Mouse (Mus musculus) stomach, embryonic 16.5 days (tissue): Measurements from ENCODE around the gene Ccl19. TPM values are rescaled to one million over a fixed set of nuclear protein-coding genes. Genes with fewer than 3 reads are reported as not detected.
"Not testable (repeated sequence)": the region's sequence is repeated elsewhere in the genome, so short reads cannot be mapped to it uniquely, and the experiment has no call there.

Source experiments
- ATAC-seq: fragments of 200-750 bp; cut with Nextera tagmentation; 2 replicates; pipeline ENCODE4 v1.8.0; 2017; ENCODE audit warnings: moderate number of reproducible peaks, moderate TSS enrichment; ENCODE audit not compliant: insufficient read depth, low FRiP score
- H3K27ac ChIP-seq: fragments of 300-500 bp; sonication (generic); 2 replicates; pipeline ENCODE4 v1.5.1; 2014; ENCODE audit warnings: low read length
- H3K27me3 ChIP-seq: fragments of 300-500 bp; sonication (generic); 2 replicates; pipeline ENCODE4 v1.6.1; 2014; ENCODE audit warnings: low read length, control low read depth, mixed read lengths; ENCODE audit not compliant: control insufficient read depth, insufficient read depth
- H3K36me3 ChIP-seq: fragments of 300-500 bp; sonication (generic); 2 replicates; pipeline ENCODE4 v1.6.1; 2014; ENCODE audit warnings: low read length; ENCODE audit not compliant: control insufficient read depth, insufficient read depth
- H3K4me1 ChIP-seq: fragments of 300-500 bp; sonication (generic); 2 replicates; pipeline ENCODE4 v1.6.1; 2014; ENCODE audit warnings: low read length, control low read depth, mixed read lengths; ENCODE audit not compliant: control insufficient read depth, insufficient read depth
- H3K4me2 ChIP-seq: fragments of 300-500 bp; sonication (generic); 2 replicates; pipeline ENCODE4 v1.6.1; 2014; ENCODE audit warnings: low read depth, low read length, mixed read lengths
- H3K4me3 ChIP-seq: fragments of 300-500 bp; sonication (generic); replicated peaks from 2 replicates; pipeline ENCODE4 v1.5.1; 2014; ENCODE audit warnings: mild to moderate bottlenecking, low read length
- H3K9ac ChIP-seq: fragments of 300-500 bp; sonication (generic); 2 replicates; pipeline ENCODE4 v1.6.1; 2014; ENCODE audit warnings: low read length
- H3K9me3 ChIP-seq: fragments of 300-500 bp; sonication (generic); replicated peaks from 2 replicates; pipeline ENCODE4 v1.6.1; 2016; ENCODE audit warnings: low read length, control low read depth; ENCODE audit not compliant: control insufficient read depth
- WGBS: fragments of 180-500 bp; shearing (Covaris S2); extraction: QIAGEN DNeasy Blood & Tissue Kit; methylation state at CpG from one replicate; pipeline ENCODE4 v1.1.7; 2014; 5-methylcytosine and 5-hydroxymethylcytosine counted together
- polyA plus RNA-seq: library from polyadenylated mRNA; unstranded; fragments of >200 nt; fragmentation: Nextera tagmentation; extraction: Ambion mirVana; gene quantifications from 2 replicates; pipeline ENCODE4 v1.2.1, GENCODE M21; 2015

Gene Ccl19
- not detected in 2 replicates for polyA plus RNA-seq

DNA sequence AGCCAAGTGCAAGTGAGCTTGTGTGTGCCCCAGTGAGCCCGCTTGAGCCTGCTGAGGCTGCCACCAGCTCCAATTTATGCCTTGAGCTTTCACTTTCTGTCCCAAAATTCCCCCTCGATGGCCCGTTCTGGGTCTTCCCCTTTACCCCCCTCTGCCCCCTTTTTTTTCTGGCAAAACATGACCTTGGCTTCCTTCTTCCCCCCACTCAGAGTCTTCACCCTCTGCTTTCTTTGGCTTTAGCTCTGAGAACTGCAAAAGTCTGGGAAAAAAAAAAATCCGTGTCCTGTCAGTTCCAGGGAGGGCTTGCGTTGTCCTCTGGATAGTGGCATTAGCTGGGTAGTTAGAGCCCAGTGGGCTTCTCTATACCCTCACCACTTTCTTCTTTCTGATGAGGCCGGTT, at the start of gene Ccl19:
TSS of gene Ccl19 (minus strand) at position 101 of the 400 bp plus-strand sequence.
- H3K9ac ChIP-seq, H3K9me3 ChIP-seq, H3K4me3 ChIP-seq, H3K4me2 ChIP-seq, H3K36me3 ChIP-seq, H3K27me3 ChIP-seq, H3K27ac ChIP-seq, H3K4me1 ChIP-seq, ATAC-seq: not testable (repeated sequence)
- no CpG with 5 or more reads among the region's 6 CpGs for WGBS

GRCm38 (mm10) chr4:42773893-42774292, 17.5 kb upstream of the Ccl19 start, which contains the start of gene Ccl21a:
Gene Ccl21a, minus strand, starts transcription at chr4:42773993.
- H3K4me2 ChIP-seq, H3K9me3 ChIP-seq, H3K27me3 ChIP-seq, ATAC-seq, H3K4me1 ChIP-seq, H3K9ac ChIP-seq, H3K4me3 ChIP-seq, H3K36me3 ChIP-seq, H3K27ac ChIP-seq: not testable (repeated sequence)
- WGBS: no CpG with 5 or more reads among the region's 5 CpGs

- ATAC-seq, H3K4me1 ChIP-seq, H3K36me3 ChIP-seq, H3K27ac ChIP-seq, H3K4me3 ChIP-seq, H3K4me2 ChIP-seq, H3K9ac ChIP-seq, H3K9me3 ChIP-seq, H3K27me3 ChIP-seq: not testable (repeated sequence)
- no CpG with 5 or more reads among the region's 13 CpGs for whole genome bisulfite sequencing
These were observed 21.1 kb downstream of the Ccl19 start, which contains the start of gene 4930578G10Rik for GRCm38 (mm10) chr4:42735245-42735644. Gene 4930578G10Rik, plus strand, starts transcription at chr4:42735545.

Other genes starting within 250 kb of the Ccl19 start
- not detected in 2 replicates for gene Fam205a2, start 228.4 kb downstream of the Ccl19 start, polyA plus RNA-seq
- not detected in 2 replicates for gene Gm10591, start 144.4 kb downstream of the Ccl19 start, polyA plus RNA-seq
- gene Gm2564, start 126.9 kb downstream of the Ccl19 start, polyA plus RNA-seq: 0.44 and 0.46 TPM in 2 replicates
- gene Ccl27b, start 101.3 kb downstream of the Ccl19 start, polyA plus RNA-seq: not detected in 2 replicates
- not detected in 2 replicates for gene Il11ra2, start 94.7 kb downstream of the Ccl19 start, polyA plus RNA-seq
- gene 4930578G10Rik, start 21.0 kb downstream of the Ccl19 start, polyA plus RNA-seq: 0.23 TPM in 1 of 2 replicates, not detected in the other
- gene Ccl21a, start 17.4 kb upstream of the Ccl19 start, polyA plus RNA-seq: 36.3 and 43.0 TPM in 2 replicates
- gene Fam205a1, start 97.3 kb upstream of the Ccl19 start, polyA plus RNA-seq: 0.04 TPM in 1 of 2 replicates, not detected in the other
- gene Gm12394, start 100.2 kb upstream of the Ccl19 start, polyA plus RNA-seq: 0.07 and 0.15 TPM in 2 replicates
- 0.46 and 0.52 TPM in 2 replicates for gene Fam205c, start 117.7 kb upstream of the Ccl19 start, polyA plus RNA-seq
- gene Phf24, start 160.1 kb upstream of the Ccl19 start, polyA plus RNA-seq: 2.2 and 2.5 TPM in 2 replicates
- gene Dnajb5, start 193.2 kb upstream of the Ccl19 start, polyA plus RNA-seq: 10.2 and 11.3 TPM in 2 replicates
- gene 1700022I11Rik, start 213.0 kb upstream of the Ccl19 start, polyA plus RNA-seq: 0.39 and 1.8 TPM in 2 replicates
- 480 and 497 TPM in 2 replicates for gene Vcp, start 243.9 kb upstream of the Ccl19 start, polyA plus RNA-seq